Mouse (Mus musculus) limb, embryonic 12.5 days (tissue): ENCODE measurements around the gene Tpcn2. TPM values are rescaled to one million over a fixed set of nuclear protein-coding genes. Genes with fewer than 3 reads are reported as not detected.

Experiments
- ATAC-seq: fragments of 200-750 bp; cut with Nextera tagmentation; 2 replicates; pipeline ENCODE4 v1.8.0; 2017; ENCODE audit warnings: low read depth, moderate TSS enrichment; ENCODE audit not compliant: insufficient number of reproducible peaks, insufficient read depth, low FRiP score, low TSS enrichment
- H3K27ac ChIP-seq: fragments of 300-500 bp; sonication (generic); 2 replicates; pipeline ENCODE4 v1.5.1; 2016; ENCODE audit warnings: mild to moderate bottlenecking, moderate library complexity
- H3K27me3 ChIP-seq: fragments of 300-500 bp; sonication (generic); 2 replicates; pipeline ENCODE4 v1.6.1; 2016; ENCODE audit warnings: mild to moderate bottlenecking, moderate library complexity
- H3K36me3 ChIP-seq: fragments of 300-500 bp; sonication (generic); 2 replicates; pipeline ENCODE4 v1.6.1; 2016; ENCODE audit warnings: mild to moderate bottlenecking, moderate library complexity
- H3K4me1 ChIP-seq: fragments of 300-500 bp; sonication (generic); replicated peaks from 2 replicates; pipeline ENCODE4 v1.6.1; 2016
- H3K4me2 ChIP-seq: fragments of 300-500 bp; sonication (generic); 2 replicates; pipeline ENCODE4 v1.6.1; 2016; ENCODE audit warnings: mild to moderate bottlenecking, moderate library complexity
- H3K4me3 ChIP-seq: fragments of 300-500 bp; sonication (generic); replicated peaks from 2 replicates; pipeline ENCODE4 v1.5.1; 2016; ENCODE audit warnings: mild to moderate bottlenecking
- H3K9ac ChIP-seq: fragments of 300-500 bp; sonication (generic); replicated peaks from 2 replicates; pipeline ENCODE4 v1.6.1; 2016; ENCODE audit warnings: mild to moderate bottlenecking, moderate library complexity
- H3K9me3 ChIP-seq: fragments of 300-500 bp; sonication (generic); 2 replicates; pipeline ENCODE4 v1.6.1; 2016; ENCODE audit warnings: mild to moderate bottlenecking, moderate library complexity
- WGBS: fragments of 180-500 bp; shearing (Covaris S2); methylation state at CpG from one replicate; pipeline ENCODE4 v1.1.7; 2016; 5-methylcytosine and 5-hydroxymethylcytosine counted together
- polyA plus RNA-seq: library from polyadenylated mRNA; unstranded; fragments of >200 nt; fragmentation: Nextera tagmentation; extraction: Ambion mirVana; gene quantifications from 2 replicates; pipeline ENCODE4 v1.2.1, GENCODE M21; 2016

The Tpcn2 gene
- polyA plus RNA-seq, 1 experiment from 2014 or later, result 10.2 TPM

DNA sequence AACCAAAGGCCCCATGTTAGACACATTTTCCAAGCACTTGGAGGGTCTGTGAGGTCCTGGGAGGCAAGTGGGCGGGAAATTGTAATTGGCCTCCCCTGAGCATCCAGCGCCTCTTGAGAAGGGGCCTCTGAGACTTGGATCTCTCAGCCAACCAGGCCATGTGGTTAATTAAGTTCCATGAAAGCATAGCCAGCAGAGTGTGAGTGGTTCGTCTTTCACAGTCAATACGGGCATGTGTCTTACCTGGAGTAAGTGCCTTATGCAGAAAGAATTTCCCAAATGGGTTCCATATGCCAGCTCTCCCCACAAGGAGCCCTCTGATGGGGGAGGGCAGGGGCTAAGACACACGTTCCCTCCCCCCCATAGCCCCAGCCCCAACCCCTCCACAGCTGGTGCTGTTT is 104.1 kb downstream of the Tpcn2 start:
- H3K9ac ChIP-seq, result no peak overlapping the region
- WGBS, result 10% methylated on average over 5 of the region's 5 CpGs
- 0 out of 2 replicates have a peak overlapping the region, but pooled peaks have one; percentile 6 for H3K4me2 ChIP-seq
- ATAC-seq, result peak; percentile 88
- H3K27ac ChIP-seq, result peak overlapping the region; percentile 89
- H3K36me3 ChIP-seq, result no peaks in the 10 kb centered on the region
- no peaks in the 10 kb centered on the region for H3K9me3 ChIP-seq
- peaks cover 46% of the 10 kb centered on the region for H3K4me1 ChIP-seq
- H3K27me3 ChIP-seq, result no peaks in the 10 kb centered on the region; the same call in 1 of the 2 replicates
- no peak overlapping the region for H3K4me3 ChIP-seq

GRCm38 (mm10) chr7:145176750-145177589 is 106.8 kb downstream of the Tpcn2 start:
- no peaks in the 10 kb centered on the region; the same call in 1 of the 2 replicates for H3K27me3 ChIP-seq
- H3K9me3 ChIP-seq, result no peaks in the 10 kb centered on the region
- peaks cover 50% of the 10 kb centered on the region for H3K4me1 ChIP-seq
- H3K4me2 ChIP-seq, result no peak overlapping the region
- H3K27ac ChIP-seq, result no peak overlapping the region
- WGBS, result 66% methylated on average over 15 of the region's 15 CpGs
- no peaks in the 10 kb centered on the region for H3K36me3 ChIP-seq
- ATAC-seq, result no peak
- no peak overlapping the region for H3K4me3 ChIP-seq
- H3K9ac ChIP-seq, result no peak overlapping the region

- Histone ChIP-seq H3K9me3 (no peaks in the 10 kb centered on the region), H3K27me3 (no peaks in the 10 kb centered on the region; the same call in 1 of the 2 replicates), H3K9ac (no peak overlapping the region), H3K36me3 (no peaks in the 10 kb centered on the region), H3K27ac (no peak overlapping the region), H3K4me3 (no peak overlapping the region), H3K4me2 (no peak overlapping the region), H3K4me1 (peaks cover 19% of the 10 kb centered on the region)
- WGBS, result 71% methylated on average over 15 of the region's 15 CpGs
- no peak for ATAC-seq
These were observed 110.2 kb downstream of the Tpcn2 start for GRCm38 (mm10) chr7:145173563-145173962.

DNA sequence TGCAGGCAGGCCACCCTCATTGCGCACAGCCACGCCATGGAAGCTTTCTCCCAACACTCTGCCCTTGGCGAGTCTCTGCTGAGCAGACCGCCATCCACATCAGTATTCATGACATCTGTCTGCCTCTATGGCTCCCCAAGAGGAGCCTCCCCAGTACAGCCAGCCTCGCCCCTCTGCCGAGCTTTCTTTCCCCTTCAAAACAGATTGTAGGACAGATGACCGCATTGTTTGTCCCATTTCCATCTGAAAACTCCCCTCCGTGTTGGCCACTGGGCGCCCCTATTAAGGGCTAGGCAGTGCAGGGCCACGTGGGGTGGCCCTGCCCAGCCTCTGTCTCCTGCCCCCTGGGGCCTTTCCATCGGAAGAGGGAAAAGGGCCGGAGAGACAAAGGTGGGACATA is 110.7 kb downstream of the Tpcn2 start:
- Histone ChIP-seq H3K27me3 (no peaks in the 10 kb centered on the region; the same call in 1 of the 2 replicates), H3K4me3 (no peak overlapping the region), H3K36me3 (no peaks in the 10 kb centered on the region), H3K9ac (no peak overlapping the region), H3K27ac (no peak overlapping the region), H3K9me3 (no peaks in the 10 kb centered on the region), H3K4me2 (no peak overlapping the region), H3K4me1 (peaks cover 19% of the 10 kb centered on the region)
- ATAC-seq, result no peak
- 13% methylated on average over 12 of the region's 12 CpGs for WGBS

DNA sequence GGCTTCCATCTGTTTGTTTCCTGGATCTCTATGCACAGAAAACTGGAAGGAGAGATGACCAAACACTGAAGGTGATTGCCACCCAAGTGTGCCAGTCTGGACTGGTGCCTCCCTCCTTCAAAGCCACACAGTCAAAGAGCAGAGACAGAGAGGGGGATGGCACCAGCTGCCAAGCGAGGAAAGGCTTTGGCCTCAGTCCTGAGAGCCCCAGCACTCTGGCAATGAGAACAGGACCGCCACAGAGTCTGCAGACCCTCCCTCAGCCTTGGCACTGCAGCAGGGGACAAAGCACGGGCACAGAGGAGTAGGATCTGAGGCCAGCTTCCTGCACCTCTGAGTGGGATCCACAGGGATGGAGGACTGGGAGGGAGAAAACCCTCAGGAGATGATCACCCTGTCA is 114.1 kb downstream of the Tpcn2 start:
- Histone ChIP-seq H3K27me3 (peaks cover 6% of the 10 kb centered on the region; the same call in 1 of the 2 replicates), H3K36me3 (no peaks in the 10 kb centered on the region), H3K4me2 (no peak overlapping the region), H3K4me1 (peaks cover 13% of the 10 kb centered on the region), H3K4me3 (no peak overlapping the region), H3K27ac (no peak overlapping the region), H3K9ac (no peak overlapping the region), H3K9me3 (no peaks in the 10 kb centered on the region)
- ATAC-seq, result no peak
- 82% methylated on average over 3 of the region's 3 CpGs for WGBS

DNA sequence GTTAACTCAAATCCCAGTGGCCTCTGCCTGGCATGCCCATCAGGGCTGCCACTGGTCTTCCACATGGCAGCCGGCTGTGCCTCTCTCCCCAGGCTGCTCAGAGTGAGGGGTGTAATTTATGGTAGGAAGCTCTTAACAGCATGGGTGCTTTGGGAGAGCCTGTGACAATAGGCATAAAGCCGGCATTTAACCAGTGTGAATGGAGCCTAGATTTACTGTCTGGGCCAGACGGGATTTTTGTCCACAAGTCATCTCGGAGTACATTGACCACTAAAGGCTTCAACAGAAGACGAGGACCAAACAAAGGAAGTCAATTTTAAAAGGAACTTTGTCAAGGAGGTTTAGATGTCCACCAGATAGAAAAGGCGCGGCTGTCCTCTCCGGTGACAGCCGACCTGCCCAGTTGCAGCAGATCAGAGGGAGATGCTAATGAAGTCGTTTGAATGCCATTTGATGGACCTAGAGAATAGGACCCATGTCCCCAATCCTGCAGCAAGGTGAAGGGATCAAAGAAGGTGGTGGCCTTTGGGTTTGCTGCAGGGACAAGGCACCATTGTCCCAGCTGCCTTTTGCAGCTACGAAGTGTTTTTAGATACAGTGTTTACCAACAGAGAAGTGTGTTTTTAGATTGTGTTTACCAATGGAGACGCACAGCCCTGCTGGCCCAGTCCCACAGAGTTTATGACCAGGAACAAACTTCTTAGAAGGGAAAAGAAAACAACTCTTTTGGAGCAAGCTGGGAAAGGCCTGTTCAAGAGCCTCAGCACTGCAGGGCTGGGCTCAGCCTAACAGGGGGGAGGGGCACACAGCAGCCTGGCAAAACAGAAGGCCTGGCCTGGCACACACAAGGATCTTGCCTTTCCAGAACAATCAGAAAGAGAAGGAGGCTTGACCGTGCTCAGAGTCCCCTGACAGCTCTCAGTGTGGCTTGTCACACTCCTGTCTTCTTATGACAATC is 124.2 kb downstream of the Tpcn2 start:
- peak; percentile 67 for ATAC-seq
- H3K9ac ChIP-seq, result no peak overlapping the region
- whole genome bisulfite sequencing, result 33% methylated on average over 13 of the region's 13 CpGs

GRCm38 (mm10) chr7:145155666-145156065 is 128.1 kb downstream of the Tpcn2 start:
- no peaks in the 10 kb centered on the region for H3K9me3 ChIP-seq
- H3K27ac ChIP-seq, result 0 out of 2 replicates have a peak overlapping the region, but pooled peaks have one; percentile 42
- WGBS, result 65% methylated on average over 4 of the region's 4 CpGs
- no peaks in the 10 kb centered on the region for H3K36me3 ChIP-seq
- no peak for ATAC-seq
- H3K4me2 ChIP-seq, result no peak overlapping the region
- no peaks in the 10 kb centered on the region for H3K27me3 ChIP-seq
- no peak overlapping the region for H3K9ac ChIP-seq
- no peak overlapping the region for H3K4me3 ChIP-seq
- peaks cover 27% of the 10 kb centered on the region for H3K4me1 ChIP-seq

More for the DNA sequence above, 124.2 kb downstream of the Tpcn2 start:
- no peaks in the 10 kb centered on the region for H3K36me3 ChIP-seq
- peak overlapping the region; percentile 74 for H3K27ac ChIP-seq
- no peak overlapping the region for H3K4me3 ChIP-seq
- H3K27me3 ChIP-seq, result no peaks in the 10 kb centered on the region
- H3K4me1 ChIP-seq, result peaks cover 35% of the 10 kb centered on the region
- no peak overlapping the region for H3K4me2 ChIP-seq
- no peaks in the 10 kb centered on the region for H3K9me3 ChIP-seq

DNA sequence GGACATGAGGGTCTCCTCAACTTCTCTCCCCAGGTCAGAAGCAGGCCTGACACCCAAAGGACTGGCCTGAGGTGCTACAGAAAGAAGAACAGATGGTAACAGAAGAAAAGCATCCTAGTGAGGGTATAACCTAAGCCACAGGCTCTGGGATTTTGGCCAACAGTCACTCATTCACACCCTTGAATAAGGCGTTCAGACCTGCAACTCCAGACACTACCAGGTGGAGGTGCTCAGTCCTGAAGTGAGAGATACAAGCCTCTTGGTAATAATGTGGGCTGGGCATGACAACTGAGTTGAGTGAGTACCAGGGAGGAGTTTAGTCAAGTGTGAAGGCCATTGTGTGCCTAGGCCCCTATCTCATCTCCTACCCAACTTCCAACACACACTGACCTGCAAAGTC is 129.7 kb downstream of the Tpcn2 start:
- ATAC-seq, result no peak
- no peak overlapping the region for H3K4me2 ChIP-seq
- H3K4me3 ChIP-seq, result no peak overlapping the region
- H3K27ac ChIP-seq, result no peak overlapping the region
- H3K4me1 ChIP-seq, result peaks cover 11% of the 10 kb centered on the region
- no peak overlapping the region for H3K9ac ChIP-seq
- H3K36me3 ChIP-seq, result no peaks in the 10 kb centered on the region
- no peaks in the 10 kb centered on the region for H3K27me3 ChIP-seq
- H3K9me3 ChIP-seq, result no peaks in the 10 kb centered on the region
- WGBS, result 90% methylated on average over 1 of the region's 1 CpGs

- no peak overlapping the region for H3K9ac ChIP-seq
- no peak for ATAC-seq
- 52% methylated on average over 3 of the region's 3 CpGs for WGBS
- no peak overlapping the region for H3K27ac ChIP-seq
- peaks cover 8% of the 10 kb centered on the region; the same call in 1 of the 2 replicates for H3K9me3 ChIP-seq
- no peaks in the 10 kb centered on the region for H3K27me3 ChIP-seq
- H3K4me3 ChIP-seq, result no peak overlapping the region
- no peak overlapping the region for H3K4me2 ChIP-seq
- peaks cover 9% of the 10 kb centered on the region for H3K4me1 ChIP-seq
- no peaks in the 10 kb centered on the region for H3K36me3 ChIP-seq
These were observed 132.0 kb downstream of the Tpcn2 start for GRCm38 (mm10) chr7:145151845-145152244.

DNA sequence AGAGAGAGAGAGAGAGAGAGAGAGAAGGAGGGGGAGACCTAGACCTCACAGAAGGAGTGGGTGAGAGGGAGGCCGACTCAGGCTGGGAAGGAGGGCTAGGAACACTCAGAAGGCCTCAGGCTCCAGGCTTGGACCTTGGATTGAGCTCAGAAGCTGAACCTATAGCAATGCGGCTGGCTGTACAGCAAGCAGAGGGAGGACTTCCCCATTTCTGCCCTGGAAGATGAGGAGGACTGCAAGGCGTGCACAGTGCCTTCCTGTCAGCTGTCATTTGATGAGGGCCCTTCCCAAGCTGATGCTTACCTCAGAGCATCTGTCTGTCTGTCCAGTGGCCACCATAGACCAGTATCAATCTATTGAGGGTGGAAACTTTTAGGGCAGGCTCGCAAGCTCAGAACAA is 134.9 kb downstream of the Tpcn2 start:
- ATAC-seq, result no peak
- Histone ChIP-seq H3K9me3 (peaks cover 8% of the 10 kb centered on the region; the same call in 1 of the 2 replicates), H3K4me1 (no peaks in the 10 kb centered on the region), H3K27ac (no peak overlapping the region), H3K27me3 (no peaks in the 10 kb centered on the region), H3K36me3 (no peaks in the 10 kb centered on the region), H3K9ac (no peak overlapping the region), H3K4me2 (no peak overlapping the region), H3K4me3 (no peak overlapping the region)
- 77% methylated on average over 4 of the region's 4 CpGs for WGBS
